Mouse (Mus musculus) G1E (cell line): ENCODE measurements around the gene Snx1. TPM values are rescaled to one million over a fixed set of nuclear protein-coding genes. Genes with fewer than 3 reads are reported as not detected.

Experiments
- ATAC-seq: 2 replicates; pipeline ENCODE4 v1.8.0; 2016; ENCODE audit warnings: mild to moderate bottlenecking; ENCODE audit not compliant: insufficient number of reproducible peaks, poor library complexity, low FRiP score, severe bottlenecking; ENCODE audit errors: extremely low read depth
- DNase-seq: peaks from one replicate; pipeline ENCODE4 v3.0.0; 2012; ENCODE audit warnings: low spot score
- H3K27me3 ChIP-seq: 2 replicates; pipeline ENCODE4 v1.6.1; 2012; ENCODE audit warnings: mild to moderate bottlenecking, low read length, inconsistent platforms; ENCODE audit not compliant: insufficient read depth
- H3K36me3 ChIP-seq: replicated peaks from 2 replicates; pipeline ENCODE3; 2012; ENCODE audit warnings: mild to moderate bottlenecking, inconsistent platforms
- H3K4me1 ChIP-seq: 2 replicates; pipeline ENCODE4 v1.6.1; 2012; ENCODE audit warnings: low read depth, low read length, inconsistent platforms, mixed read lengths; ENCODE audit not compliant: insufficient read depth
- H3K4me3 ChIP-seq: 2 replicates; pipeline ENCODE4 v1.5.1; 2012; ENCODE audit warnings: low read depth, mild to moderate bottlenecking, inconsistent platforms, low read length, moderate library complexity, mixed read lengths
- H3K9me3 ChIP-seq: replicated peaks from 2 replicates; pipeline ENCODE4 v1.6.1; 2012; ENCODE audit warnings: inconsistent platforms
- CTCF ChIP-seq: IDR thresholded peaks from 2 replicates; pipeline ENCODE4 v1.5.1; 2012; ENCODE audit warnings: low read depth, low read length, inconsistent platforms, mixed read lengths
- GATA1 ChIP-seq: IDR thresholded peaks from 2 replicates; pipeline ENCODE4 v1.6.1; 2012; ENCODE audit warnings: borderline replicate concordance, low read length, inconsistent platforms, mixed read lengths
- GATA2 ChIP-seq: IDR thresholded peaks from 2 replicates; pipeline ENCODE4 v1.6.1; 2012; ENCODE audit warnings: low read depth, low read length, inconsistent platforms, borderline replicate concordance
- POLR2AphosphoS5 ChIP-seq: IDR thresholded peaks from 2 replicates; pipeline ENCODE4 v1.6.1; 2012; ENCODE audit warnings: low read depth, low read length, inconsistent platforms; ENCODE audit not compliant: insufficient replicate concordance
- TAL1 ChIP-seq: conservative IDR thresholded peaks from 2 replicates; pipeline ENCODE4 v1.6.1; 2012; ENCODE audit warnings: low read depth, low read length, inconsistent platforms, mixed read lengths
- polyA plus RNA-seq: library from polyadenylated mRNA; stranded (reverse); fragments of >175 nt; gene quantifications from 2 replicates; pipeline ENCODE4 v1.2.3, GENCODE M21; 2012
- total RNA-seq, 2 experiments: library from RNA; stranded (forward) in 1 of 2; stranded (reverse) in 1 of 2; fragments of 200-1000 nt in 1 of 2; fragments of >200 nt in 1 of 2; fragmentation: Nextera tagmentation in 1 of 2; gene quantifications; 2 replicates each; pipeline ENCODE4 v1.2.3; 2014 to 2017

Snx1 gene
- total and polyA plus RNA-seq, 3 experiments: 81.1 to 230 (median 227) TPM

GRCm38 (mm10) chr9:66114341-66114740 lies 12.0 kb downstream of the Snx1 start:
- peaks cover 26% of the 10 kb centered on the region for H3K4me1 ChIP-seq
- no peak for DNase-seq
- no peaks in the 10 kb centered on the region for H3K27me3 ChIP-seq
- no peak overlapping the region for H3K4me3 ChIP-seq
- no peaks in the 10 kb centered on the region for H3K9me3 ChIP-seq
- ATAC-seq: no peak
- TF ChIP-seq POLR2AphosphoS5 (no peak), GATA2 (no peak), GATA1 (no peak), CTCF (no peak), TAL1 (no peak)
- peaks cover 84% of the 10 kb centered on the region for H3K36me3 ChIP-seq

GRCm38 (mm10) chr9:66110611-66111379 lies 15.6 kb downstream of the Snx1 start:
- Histone ChIP-seq H3K27me3 (no peaks in the 10 kb centered on the region), H3K9me3 (no peaks in the 10 kb centered on the region), H3K4me1 (peaks cover 7% of the 10 kb centered on the region), H3K4me3 (no peak overlapping the region), H3K36me3 (peaks cover 88% of the 10 kb centered on the region)
- no peak for TF ChIP-seq POLR2AphosphoS5
- ATAC-seq (no peak), DNase-seq (no peak)

- no peak overlapping the region for H3K4me3 ChIP-seq
- TF ChIP-seq CTCF (no peak), GATA1 (no peak), POLR2AphosphoS5 (no peak), TAL1 (no peak), GATA2 (no peak)
- peaks cover 89% of the 10 kb centered on the region for H3K36me3 ChIP-seq
- ATAC-seq: no peak
- H3K9me3 ChIP-seq: no peaks in the 10 kb centered on the region
- peaks cover 11% of the 10 kb centered on the region for H3K4me1 ChIP-seq
- no peak for DNase-seq
- H3K27me3 ChIP-seq: no peaks in the 10 kb centered on the region
These were observed 16.3 kb downstream of the Snx1 start for GRCm38 (mm10) chr9:66110126-66110525.

GRCm38 (mm10) chr9:66109574-66109973 lies 16.8 kb downstream of the Snx1 start:
- H3K4me1 ChIP-seq: peaks cover 14% of the 10 kb centered on the region
- no peak overlapping the region for H3K4me3 ChIP-seq
- TF ChIP-seq GATA1 (no peak), POLR2AphosphoS5 (no peak), GATA2 (no peak), CTCF (no peak), TAL1 (no peak)
- ATAC-seq (no peak), DNase-seq (no peak)
- peaks cover 89% of the 10 kb centered on the region for H3K36me3 ChIP-seq
- H3K27me3 ChIP-seq: no peaks in the 10 kb centered on the region
- H3K9me3 ChIP-seq: no peaks in the 10 kb centered on the region

GRCm38 (mm10) chr9:66105168-66105567 lies 21.2 kb downstream of the Snx1 start:
- ATAC-seq (no peak), DNase-seq (no peak)
- Histone ChIP-seq H3K36me3 (peaks cover 95% of the 10 kb centered on the region), H3K27me3 (no peaks in the 10 kb centered on the region), H3K4me3 (no peak overlapping the region), H3K9me3 (no peaks in the 10 kb centered on the region), H3K4me1 (peaks cover 20% of the 10 kb centered on the region)
- TF ChIP-seq GATA2: no peak
- TF ChIP-seq TAL1: no peak
- TF ChIP-seq POLR2AphosphoS5: no peak
- TF ChIP-seq CTCF: no peak
- no peak for TF ChIP-seq GATA1

- no peak for TF ChIP-seq TAL1
- no peak for TF ChIP-seq GATA1
- TF ChIP-seq GATA2: no peak
- no peak for TF ChIP-seq CTCF
- no peak for TF ChIP-seq POLR2AphosphoS5
- H3K4me3 ChIP-seq: no peak overlapping the region
- H3K27me3 ChIP-seq: no peaks in the 10 kb centered on the region
- peaks cover 95% of the 10 kb centered on the region for H3K36me3 ChIP-seq
- H3K4me1 ChIP-seq: peaks cover 20% of the 10 kb centered on the region
- DNase-seq: no peak
- ATAC-seq: no peak
- H3K9me3 ChIP-seq: no peaks in the 10 kb centered on the region
These were observed 21.8 kb downstream of the Snx1 start for GRCm38 (mm10) chr9:66104601-66105000.
